Mouse (Mus musculus): ENCODE data around the gene Fbxw4. TPM values are rescaled to one million over a fixed set of nuclear protein-coding genes. Genes with fewer than 3 reads are reported as not detected.

Gene Fbxw4
- polyA plus RNA-seq, 1 experiment, result 95.0 TPM

DNA sequence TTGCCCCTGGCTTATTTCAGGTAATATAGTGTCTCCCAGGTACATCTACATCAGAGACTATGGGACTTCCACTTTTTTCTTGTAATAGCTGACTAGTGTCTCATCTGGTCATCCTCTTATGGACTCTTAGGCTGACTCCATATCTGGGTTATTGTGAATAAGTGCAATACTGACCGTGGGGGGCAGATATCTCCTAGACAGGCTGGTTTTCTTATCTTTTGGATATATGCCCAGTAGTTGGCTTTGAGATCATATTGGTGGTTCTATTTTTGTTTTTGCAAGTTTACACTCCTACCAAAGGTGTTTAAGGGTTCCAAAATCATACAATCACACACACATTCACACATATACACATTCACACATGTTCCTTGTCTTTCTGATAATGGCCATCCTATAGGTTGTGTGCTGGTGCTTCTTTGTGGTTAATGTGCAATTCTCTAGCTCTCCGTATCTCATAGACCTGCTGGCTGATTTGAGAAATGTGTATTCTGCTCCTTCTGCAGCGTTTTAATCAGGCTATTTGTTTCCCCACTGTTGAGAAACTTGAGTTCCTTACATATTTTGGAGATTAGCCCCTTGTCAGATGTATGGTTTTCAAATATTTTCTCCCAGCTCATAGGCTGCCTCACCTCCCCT, 20.5 kb upstream of the Fbxw4 start:
- WGBS, result 31% methylated on average over 3 of the region's 3 CpGs
- DNase-seq, result no peak
- H3K4me1 ChIP-seq (ENCODE audit: control insufficient read depth, insufficient read depth, low read length), result peaks cover 3% of the 10 kb centered on the region; the same call in 1 of the 2 replicates
- no peak for TF ChIP-seq CTCF (IDR thresholded peaks at IDR 0.05; ENCODE audit: insufficient read depth, low read length)
- H3K4me3 ChIP-seq (replicated peaks; ENCODE audit: extremely low read depth, low read depth, low read length), result no peak overlapping the region

- Histone ChIP-seq H3K4me1 (ENCODE audit: control insufficient read depth, insufficient read depth, low read length) (peaks cover 4% of the 10 kb centered on the region; the same call in 1 of the 2 replicates), H3K4me3 (replicated peaks; ENCODE audit: extremely low read depth, low read depth, low read length) (no peak overlapping the region)
- DNase-seq, result no peak
- TF ChIP-seq CTCF (IDR thresholded peaks at IDR 0.05; ENCODE audit: insufficient read depth, low read length) (no peak), POLR2A (IDR thresholded peaks at IDR 0.05; ENCODE audit: borderline replicate concordance, extremely low read depth, low read depth, low read length) (no peak)
- 19% methylated on average over 16 of the region's 16 CpGs for WGBS
Measured at GRCm38 (mm10) chr19:45676723-45677269, 16.7 kb upstream of the Fbxw4 start.

GRCm38 (mm10) chr19:45675720-45676581, 15.8 kb upstream of the Fbxw4 start:
- Histone ChIP-seq H3K4me1 (ENCODE audit: control insufficient read depth, insufficient read depth, low read length) (peaks cover 4% of the 10 kb centered on the region; the same call in 1 of the 2 replicates), H3K4me3 (replicated peaks; ENCODE audit: extremely low read depth, low read depth, low read length) (peak overlapping the region; percentile 15)
- WGBS, result 1% methylated on average over 38 of the region's 38 CpGs
- peak; percentile 31 for DNase-seq
- TF ChIP-seq POLR2A (IDR thresholded peaks at IDR 0.05; ENCODE audit: borderline replicate concordance, extremely low read depth, low read depth, low read length) (no peak), CTCF (IDR thresholded peaks at IDR 0.05; ENCODE audit: insufficient read depth, low read length) (no peak)

DNA sequence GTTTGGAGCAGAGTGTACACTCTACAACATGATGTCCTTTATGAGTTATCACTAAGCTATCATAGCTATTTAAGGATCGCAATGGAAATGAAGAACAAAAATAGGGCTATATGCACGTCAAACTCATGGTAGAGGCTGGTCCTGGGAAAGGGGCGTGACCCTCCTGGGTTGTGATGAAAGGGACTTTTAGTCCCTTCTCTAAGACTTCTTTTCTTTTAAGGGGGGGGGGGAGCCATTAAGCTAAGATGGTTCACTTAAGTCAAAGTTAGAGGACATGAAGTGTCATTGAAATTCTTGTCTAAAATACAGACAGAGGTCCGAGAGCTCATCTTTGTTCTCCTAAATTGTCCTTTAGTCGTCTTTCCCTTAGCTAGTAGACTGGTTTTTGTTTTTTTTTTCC, 15.1 kb upstream of the Fbxw4 start:
- no peak overlapping the region for H3K4me3 ChIP-seq (replicated peaks; ENCODE audit: extremely low read depth, low read depth, low read length)
- WGBS, result 39% methylated on average over 5 of the region's 5 CpGs

GRCm38 (mm10) chr19:45672971-45673370, 12.9 kb upstream of the Fbxw4 start:
- 70% methylated on average over 9 of the region's 9 CpGs for WGBS

More for the DNA sequence above, 15.1 kb upstream of the Fbxw4 start:
- TF ChIP-seq CTCF (IDR thresholded peaks at IDR 0.05; ENCODE audit: insufficient read depth, low read length) (no peak), POLR2A (IDR thresholded peaks at IDR 0.05; ENCODE audit: borderline replicate concordance, extremely low read depth, low read depth, low read length) (no peak)
- DNase-seq, result no peak
- H3K4me1 ChIP-seq (ENCODE audit: control insufficient read depth, insufficient read depth, low read length), result peaks cover 4% of the 10 kb centered on the region; the same call in 1 of the 2 replicates

GRCm38 (mm10) chr19:45668986-45669385, 8.9 kb upstream of the Fbxw4 start:
- WGBS, result 90% methylated on average over 4 of the region's 4 CpGs

More at GRCm38 (mm10) chr19:45672971-45673370, 12.9 kb upstream of the Fbxw4 start:
- peaks cover 4% of the 10 kb centered on the region; the same call in 1 of the 2 replicates for H3K4me1 ChIP-seq (ENCODE audit: control insufficient read depth, insufficient read depth, low read length)
- no peak for TF ChIP-seq CTCF (IDR thresholded peaks at IDR 0.05; ENCODE audit: insufficient read depth, low read length)
- no peak for TF ChIP-seq POLR2A (IDR thresholded peaks at IDR 0.05; ENCODE audit: borderline replicate concordance, extremely low read depth, low read depth, low read length)
- no peak for DNase-seq
- H3K4me3 ChIP-seq (replicated peaks; ENCODE audit: extremely low read depth, low read depth, low read length), result no peak overlapping the region

DNA sequence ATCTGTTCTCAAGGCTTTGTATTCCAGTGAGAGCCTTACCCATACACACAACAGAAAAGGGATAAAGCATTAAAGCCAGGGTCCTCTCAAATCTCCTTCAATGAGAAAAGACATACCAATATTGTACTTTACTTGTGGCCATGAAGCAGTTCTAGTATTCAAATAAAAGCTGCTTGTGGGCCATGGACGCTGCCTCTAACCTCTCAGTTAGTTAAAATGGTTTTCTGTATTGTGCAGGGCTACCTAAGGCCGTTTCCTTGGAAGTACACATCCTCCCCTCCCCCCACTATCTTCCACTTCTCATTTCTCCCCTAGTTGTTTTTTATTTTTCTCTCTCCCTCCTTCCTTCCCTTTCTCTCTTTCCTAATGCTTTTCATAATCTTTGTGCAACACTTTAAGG, 3.7 kb upstream of the Fbxw4 start:
- peaks cover 4% of the 10 kb centered on the region for H3K4me1 ChIP-seq (ENCODE audit: control insufficient read depth, insufficient read depth, low read length)
- H3K4me3 ChIP-seq (replicated peaks; ENCODE audit: extremely low read depth, low read depth, low read length), result no peak overlapping the region
- no peak for TF ChIP-seq POLR2A (IDR thresholded peaks at IDR 0.05; ENCODE audit: borderline replicate concordance, extremely low read depth, low read depth, low read length)
- no peak for TF ChIP-seq CTCF (IDR thresholded peaks at IDR 0.05; ENCODE audit: insufficient read depth, low read length)
- WGBS, result 72% methylated on average over 2 of the region's 2 CpGs
- DNase-seq, result no peak

More at GRCm38 (mm10) chr19:45668986-45669385, 8.9 kb upstream of the Fbxw4 start:
- Histone ChIP-seq H3K4me3 (replicated peaks; ENCODE audit: extremely low read depth, low read depth, low read length) (no peak overlapping the region), H3K4me1 (ENCODE audit: control insufficient read depth, insufficient read depth, low read length) (no peaks in the 10 kb centered on the region)
- no peak for DNase-seq
- no peak for TF ChIP-seq CTCF (IDR thresholded peaks at IDR 0.05; ENCODE audit: insufficient read depth, low read length)
- no peak for TF ChIP-seq POLR2A (IDR thresholded peaks at IDR 0.05; ENCODE audit: borderline replicate concordance, extremely low read depth, low read depth, low read length)

GRCm38 (mm10) chr19:45660503-45660790, 335 bp upstream of the Fbxw4 start:
- H3K4me3 ChIP-seq (replicated peaks; ENCODE audit: extremely low read depth, low read depth, low read length), result peak overlapping the region; percentile 93
- 7% methylated on average over 18 of the region's 18 CpGs for WGBS
- DNase-seq, result no peak
- TF ChIP-seq CTCF (IDR thresholded peaks at IDR 0.05; ENCODE audit: insufficient read depth, low read length) (no peak), POLR2A (IDR thresholded peaks at IDR 0.05; ENCODE audit: borderline replicate concordance, extremely low read depth, low read depth, low read length) (no peak)
- peaks cover 15% of the 10 kb centered on the region for H3K4me1 ChIP-seq (ENCODE audit: control insufficient read depth, insufficient read depth, low read length)

- DNase-seq, result no peak
- WGBS, result 1% methylated on average over 18 of the region's 18 CpGs
- TF ChIP-seq POLR2A (IDR thresholded peaks at IDR 0.05; ENCODE audit: borderline replicate concordance, extremely low read depth, low read depth, low read length) (no peak), CTCF (IDR thresholded peaks at IDR 0.05; ENCODE audit: insufficient read depth, low read length) (no peak)
- H3K4me3 ChIP-seq (replicated peaks; ENCODE audit: extremely low read depth, low read depth, low read length), result peak overlapping the region; percentile 93
- H3K4me1 ChIP-seq (ENCODE audit: control insufficient read depth, insufficient read depth, low read length), result peaks cover 15% of the 10 kb centered on the region
Measured at GRCm38 (mm10) chr19:45659301-45659737, 793 bp downstream of the Fbxw4 start.
